ENCODE assay signal across 19 mouse cellular contexts in genomic region chr12:4709926-4710325, GRCm38 (mm10). TPM values are rescaled to one million over a fixed set of nuclear protein-coding genes. Genes with fewer than 3 reads are reported as not detected.
"Had no signal": no experiment of that assay in that cellular context is flagged by ENCODE, and none has a peak within 500 bp of the region (broad histone marks: within the 10 kb centered on the region; RNA-seq: fewer than 3 reads in every experiment).

No protein-coding gene starts in this region.

- H3K27me3 ChIP-seq: midbrain, embryonic 13.5 days; neural tube, embryonic 13.5 days; neural tube, embryonic 15.5 days had no signal

- H3K9me3 ChIP-seq: midbrain, embryonic 13.5 days; neural tube, embryonic 13.5 days; neural tube, embryonic 15.5 days had no signal

- H3K4me2 ChIP-seq: lung, embryonic 14.5 days; midbrain, embryonic 11.5 days; midbrain, embryonic 13.5 days; neural tube, embryonic 13.5 days; neural tube, embryonic 15.5 days had no signal

- H3K9ac ChIP-seq: lung, embryonic 14.5 days; midbrain, embryonic 13.5 days; neural tube, embryonic 13.5 days; neural tube, embryonic 15.5 days had no signal

- DNase-seq: lung, adult 18-20 months; lung, embryonic 14.5 days; lung, postnatal 10 days; retina, postnatal 1 day; right cerebral cortex, adult 18-20 months; right cerebral cortex, postnatal 25 days; right cerebral cortex, postnatal 4 days; spleen, adult 18-20 months; thymus, postnatal 14 days; thymus, postnatal 36 days had no signal

- H3K27ac ChIP-seq: midbrain, embryonic 13.5 days; neural tube, embryonic 13.5 days; neural tube, embryonic 15.5 days had no signal

- H3K4me3 ChIP-seq: midbrain, embryonic 13.5 days; myocyte; neural tube, embryonic 13.5 days; neural tube, embryonic 15.5 days had no signal

- ATAC-seq: midbrain, embryonic 16.5 days had no signal

- H3K4me1 ChIP-seq: midbrain, embryonic 13.5 days; neural tube, embryonic 13.5 days; neural tube, embryonic 15.5 days had no signal

RNA-seq across cellular contexts. Expression of gene Fam228a, which starts 28.3 kb away (rescaled TPM):
- total RNA-seq: megakaryocyte, adult 5-6 weeks had no signal
- polyA plus RNA-seq: myocyte; neural tube, embryonic 11.5 days; small intestine, adult 2 months had no signal

RNA-seq across cellular contexts. Expression of gene Pfn4, which starts 58.9 kb away (rescaled TPM):
- total RNA-seq: megakaryocyte, adult 5-6 weeks had no signal
- polyA plus RNA-seq: small intestine, adult 2 months had no signal

RNA-seq across cellular contexts. Expression of gene Fam228b, which starts 59.1 kb away (rescaled TPM):
- total RNA-seq: megakaryocyte, adult 5-6 weeks had no signal
- polyA plus RNA-seq: small intestine, adult 2 months had no signal
